Mouse (Mus musculus): ENCODE data around the gene Slx4ip.

DNA sequence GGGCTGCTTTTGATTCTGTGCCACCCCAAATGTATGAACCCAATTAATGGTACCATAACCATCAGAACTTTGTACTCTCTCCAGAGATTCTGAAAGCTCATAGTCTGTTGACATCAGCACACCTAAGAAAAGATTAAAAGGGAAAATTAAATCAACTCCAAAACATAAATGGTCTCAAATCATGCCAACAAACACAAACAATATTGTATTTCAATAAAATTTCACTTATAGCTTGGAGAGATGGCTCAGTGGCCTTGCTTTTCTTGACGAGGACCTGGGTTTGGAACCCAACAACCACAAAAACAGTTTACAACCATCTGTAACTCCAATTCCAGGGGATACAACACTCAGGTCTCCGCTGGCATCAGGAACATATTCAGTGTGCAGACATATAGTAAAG lies 5.4 kb upstream of the Slx4ip start, which contains the start of gene AL731706.2:
- TF ChIP-seq GATA1 (IDR thresholded peaks at IDR 0.05; ENCODE audit: borderline replicate concordance, low read length) = no peak
- no peak for TF ChIP-seq FLI1 (IDR thresholded peaks at IDR 0.05; ENCODE audit: low read length)

Measured in megakaryocyte, embryonic 14.5 days (primary cell).